Mouse (Mus musculus) cerebellum, adult 9-10 months (tissue): ENCODE measurements at regions not wholly inside any gene's neighbourhood (a gene's known extent, or its start where the extent isn't known, plus 50 kb on each side); places are given as distances from the start of the nearest gene placed in this dataset.

Experiments used
- DNase-seq: peaks from one replicate; pipeline ENCODE4 v3.0.0; 2022

GRCm38 (mm10) chr4:114720696-114721095, 100.8 kb upstream of the Gm12830 start:
- no peak for DNase-seq

DNA sequence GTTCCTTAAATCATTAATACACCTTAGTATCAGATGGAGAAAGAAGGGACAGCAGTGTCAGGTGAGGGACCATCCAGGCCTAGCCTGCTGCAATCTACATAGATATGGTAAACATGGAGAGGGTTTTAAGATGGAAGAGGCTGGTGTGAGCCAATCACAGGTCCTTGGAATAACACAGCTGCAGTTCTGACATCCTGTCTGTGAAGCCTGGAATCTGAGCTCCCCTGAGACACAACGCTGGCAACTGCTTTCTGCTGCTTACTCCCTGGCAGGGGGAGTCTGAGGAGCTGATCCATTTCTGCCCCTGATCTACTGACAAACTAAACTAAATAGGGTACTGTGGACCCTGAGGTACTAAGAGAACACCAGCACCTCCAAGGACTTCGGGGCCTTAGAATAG, 100.1 kb upstream of the Gm12830 start:
- no peak for DNase-seq

GRCm38 (mm10) chr4:114728235-114729000, 93.1 kb upstream of the Gm12830 start:
- no peak for DNase-seq

DNA sequence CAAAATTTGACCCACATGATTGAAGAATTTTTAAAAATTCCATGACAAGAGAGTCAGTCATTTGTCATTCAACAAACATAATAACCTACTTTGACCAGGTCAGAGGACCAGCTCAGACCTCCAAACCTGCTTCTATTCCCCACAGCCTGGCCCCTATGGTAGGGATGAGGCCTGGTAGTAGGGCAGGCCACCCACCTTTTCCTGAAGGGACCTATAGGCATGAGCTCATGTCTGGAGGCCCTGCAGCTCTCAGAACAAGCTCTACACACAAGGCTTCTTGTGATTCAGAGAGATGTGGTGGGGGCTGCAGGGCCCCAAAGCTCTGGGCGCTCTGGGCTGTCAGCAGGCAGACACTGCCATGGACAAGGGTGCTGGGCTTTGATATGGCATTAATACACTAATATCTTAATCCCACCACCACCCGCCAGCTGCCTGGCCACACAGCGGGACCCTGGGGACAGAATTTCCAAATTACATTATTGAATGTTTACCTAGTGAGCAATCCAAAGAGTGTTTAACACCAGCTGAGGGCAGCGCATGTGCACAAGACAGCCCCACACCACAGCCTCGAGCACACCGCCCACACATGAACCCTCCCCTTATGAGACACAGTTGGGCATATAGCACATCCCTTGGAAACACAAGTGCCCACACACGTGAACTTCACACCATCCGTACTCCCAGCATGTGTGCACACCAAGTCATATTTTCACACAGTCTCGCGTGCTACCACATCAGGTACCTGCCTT, 88.1 kb upstream of the Gm12830 start:
- no peak for DNase-seq

DNA sequence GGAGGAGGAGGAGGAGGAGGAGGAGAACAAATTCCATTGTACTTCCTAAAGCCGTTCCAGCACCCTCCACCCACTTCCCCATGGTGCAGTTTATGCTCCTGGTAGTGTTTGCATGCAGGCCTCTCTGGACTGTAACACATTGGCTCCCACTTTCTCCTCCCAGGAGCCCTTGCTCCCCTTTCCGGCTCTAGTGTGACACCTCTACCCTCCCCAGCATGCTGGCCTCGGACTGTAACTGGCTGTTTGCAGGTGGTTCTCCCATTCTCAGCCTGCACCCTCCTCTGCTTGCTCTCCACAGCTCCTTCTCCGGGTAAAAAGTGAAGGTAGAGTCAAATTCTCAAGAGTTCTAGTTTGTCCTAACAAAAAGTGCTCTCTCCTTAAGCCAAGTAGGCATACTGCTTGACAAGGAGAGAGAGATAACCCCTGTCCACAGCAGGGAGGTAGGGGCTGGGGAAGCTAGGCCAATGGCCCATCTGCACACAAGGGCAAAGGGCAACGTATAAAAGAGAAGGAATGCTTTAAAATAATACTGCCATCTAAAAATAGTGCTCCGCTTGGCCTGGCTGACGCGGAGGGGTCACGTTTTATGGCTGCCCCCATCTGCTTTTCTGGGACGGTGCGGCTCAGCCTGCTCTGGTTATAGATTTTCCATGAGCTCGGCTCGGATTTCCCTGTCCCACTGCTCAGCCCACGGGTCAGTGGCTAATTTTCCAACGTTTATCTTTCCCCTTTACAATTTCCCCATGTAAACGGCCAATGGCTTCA, 82.4 kb upstream of the Gm12830 start:
- DNase-seq, result no peak

DNA sequence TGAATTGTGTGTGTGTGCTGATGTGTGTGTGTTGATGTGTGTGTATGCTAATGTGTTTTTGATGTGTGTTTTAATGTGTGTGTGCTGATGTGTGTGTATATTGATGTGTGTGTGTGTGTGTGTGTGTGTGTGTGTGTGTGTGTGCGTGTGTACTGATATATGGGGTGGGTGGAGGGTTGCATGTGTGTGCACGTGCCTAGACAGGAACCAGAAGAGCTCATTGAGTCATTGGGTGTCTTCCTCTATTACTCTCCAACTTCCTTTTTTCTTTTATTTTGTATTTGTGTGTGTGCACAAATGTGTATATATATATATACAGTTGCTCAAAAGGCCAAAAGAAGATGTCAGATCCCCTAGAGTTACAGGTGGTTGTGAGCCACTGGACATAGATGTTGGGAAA, 73.4 kb upstream of the Gm12830 start:
- DNase-seq, result no peak

- no peak for DNase-seq
Measured at GRCm38 (mm10) chr4:114759837-114760236, 61.7 kb upstream of the Gm12830 start.

- no peak for DNase-seq
Measured at GRCm38 (mm10) chr4:114766643-114767393, 54.7 kb upstream of the Gm12830 start.
